Mouse (Mus musculus) kidney, adult 2 months (tissue): ENCODE measurements around the gene Ak1. TPM values are rescaled to one million over a fixed set of nuclear protein-coding genes. Genes with fewer than 3 reads are reported as not detected.

Source experiments
- DNase-seq: peaks from one replicate; pipeline ENCODE4 v3.0.0; 2021
- H3K27ac ChIP-seq: fragments of 200-500 bp; 2 replicates; pipeline ENCODE4 v1.5.1; 2012; ENCODE audit warnings: low read depth, low read length, control low read depth, inconsistent platforms; ENCODE audit not compliant: insufficient read depth
- H3K27me3 ChIP-seq: fragments of 200-500 bp; replicated peaks from 2 replicates; pipeline ENCODE4 v1.6.1; 2012; ENCODE audit warnings: mild to moderate bottlenecking, moderate library complexity, low read length, inconsistent platforms; ENCODE audit not compliant: control insufficient read depth, insufficient read depth
- H3K36me3 ChIP-seq: fragments of 200-500 bp; 2 replicates; pipeline ENCODE4 v1.6.1; 2012; ENCODE audit warnings: mild to moderate bottlenecking, moderate library complexity, low read length, inconsistent platforms; ENCODE audit not compliant: control insufficient read depth, insufficient read depth
- H3K4me1 ChIP-seq: fragments of 200-500 bp; 2 replicates; pipeline ENCODE4 v1.6.1; 2011; ENCODE audit warnings: low read length; ENCODE audit not compliant: control insufficient read depth, insufficient read depth
- H3K4me3 ChIP-seq: fragments of 200-500 bp; 2 replicates; pipeline ENCODE4 v1.5.1; 2011; ENCODE audit warnings: mild to moderate bottlenecking, low read depth, low read length, control low read depth; ENCODE audit not compliant: insufficient read depth
- CTCF ChIP-seq: fragments of 200-500 bp; conservative IDR thresholded peaks from 2 replicates; pipeline ENCODE4 v1.5.1; 2011; ENCODE audit warnings: low read depth, mild to moderate bottlenecking, control low read depth, low read length, moderate library complexity, mixed read lengths; ENCODE audit not compliant: insufficient read depth, insufficient read length
- POLR2A ChIP-seq: fragments of 200-500 bp; IDR thresholded peaks from one replicate; pipeline ENCODE4 v1.6.1; 2011; ENCODE audit warnings: low read depth, low read length, control low read depth
- WGBS: fragments of 180-500 bp; shearing (Covaris S2); methylation state at CpG from one replicate; pipeline ENCODE4 v1.1.7; 2018; 5-methylcytosine and 5-hydroxymethylcytosine counted together
- polyA plus RNA-seq: library from polyadenylated mRNA; depleted of rRNA; stranded (reverse); fragments of >200 nt; gene quantifications from 2 replicates; pipeline ENCODE4 v1.2.3, GENCODE M21; 2012; rRNA removed

Ak1 gene
- polyA plus RNA-seq, 1 experiment, result 47.4 TPM

DNA sequence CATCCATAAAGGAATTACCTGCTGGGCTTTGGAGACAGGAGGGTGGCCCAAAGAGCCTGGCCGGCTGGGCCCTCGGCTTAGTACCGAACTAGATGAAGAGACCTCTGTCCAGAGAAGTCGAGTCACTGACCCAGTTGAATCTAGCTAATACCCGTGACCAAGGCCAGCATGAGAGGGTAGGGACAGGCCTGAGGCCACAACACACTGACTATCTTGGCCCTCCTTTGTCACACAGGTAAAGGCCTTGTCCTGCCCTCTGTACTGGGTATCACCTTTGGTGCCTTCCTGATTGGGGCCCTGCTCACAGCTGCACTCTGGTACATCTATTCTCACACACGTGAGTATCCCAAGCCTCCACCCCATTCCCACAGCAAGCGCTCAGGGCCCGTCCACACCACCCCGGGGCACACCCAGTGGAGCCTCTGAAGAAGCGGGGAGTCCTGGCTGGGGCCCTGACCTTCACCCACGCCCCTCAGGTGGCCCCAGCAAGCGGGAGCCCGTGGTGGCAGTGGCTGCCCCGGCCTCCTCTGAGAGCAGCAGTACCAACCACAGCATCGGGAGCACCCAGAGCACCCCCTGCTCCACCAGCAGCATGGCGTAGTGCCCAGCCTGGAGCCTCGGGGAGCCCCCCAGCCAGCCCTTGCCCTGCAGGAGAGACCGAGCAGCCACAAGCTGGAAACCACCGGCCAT lies 59.5 kb downstream of the Ak1 start:
- 0 out of 2 replicates have a peak, but pooled peaks cover 2% of the 10 kb centered on the region for H3K36me3 ChIP-seq
- WGBS, result 77% methylated on average over 19 of the region's 19 CpGs
- no peak for DNase-seq
- H3K4me1 ChIP-seq, result no peaks in the 10 kb centered on the region
- H3K4me3 ChIP-seq, result no peak overlapping the region
- no peak for TF ChIP-seq POLR2A
- no peak for TF ChIP-seq CTCF
- no peaks in the 10 kb centered on the region for H3K27me3 ChIP-seq
- H3K27ac ChIP-seq, result no peak overlapping the region

DNA sequence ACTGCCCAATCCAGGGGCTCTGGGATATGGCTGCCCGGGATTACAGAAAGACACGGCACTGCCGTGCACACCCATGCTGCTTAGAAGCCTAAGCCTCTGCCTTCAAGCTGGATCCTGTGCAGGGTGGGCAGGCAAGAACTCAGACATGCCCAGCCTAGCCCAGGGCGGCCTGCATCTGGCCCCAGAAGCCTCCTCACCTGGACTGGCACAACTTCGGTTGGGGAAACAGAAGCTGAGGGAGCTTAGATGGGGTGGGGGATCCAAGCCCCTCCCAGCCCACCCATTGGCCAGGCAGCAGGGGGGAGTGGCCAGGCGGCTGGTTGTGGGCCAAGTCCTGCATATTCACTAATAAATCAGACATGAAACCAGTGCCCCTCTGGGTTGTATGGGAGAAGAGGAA lies 60.2 kb downstream of the Ak1 start:
- no peaks in the 10 kb centered on the region for H3K27me3 ChIP-seq

DNA sequence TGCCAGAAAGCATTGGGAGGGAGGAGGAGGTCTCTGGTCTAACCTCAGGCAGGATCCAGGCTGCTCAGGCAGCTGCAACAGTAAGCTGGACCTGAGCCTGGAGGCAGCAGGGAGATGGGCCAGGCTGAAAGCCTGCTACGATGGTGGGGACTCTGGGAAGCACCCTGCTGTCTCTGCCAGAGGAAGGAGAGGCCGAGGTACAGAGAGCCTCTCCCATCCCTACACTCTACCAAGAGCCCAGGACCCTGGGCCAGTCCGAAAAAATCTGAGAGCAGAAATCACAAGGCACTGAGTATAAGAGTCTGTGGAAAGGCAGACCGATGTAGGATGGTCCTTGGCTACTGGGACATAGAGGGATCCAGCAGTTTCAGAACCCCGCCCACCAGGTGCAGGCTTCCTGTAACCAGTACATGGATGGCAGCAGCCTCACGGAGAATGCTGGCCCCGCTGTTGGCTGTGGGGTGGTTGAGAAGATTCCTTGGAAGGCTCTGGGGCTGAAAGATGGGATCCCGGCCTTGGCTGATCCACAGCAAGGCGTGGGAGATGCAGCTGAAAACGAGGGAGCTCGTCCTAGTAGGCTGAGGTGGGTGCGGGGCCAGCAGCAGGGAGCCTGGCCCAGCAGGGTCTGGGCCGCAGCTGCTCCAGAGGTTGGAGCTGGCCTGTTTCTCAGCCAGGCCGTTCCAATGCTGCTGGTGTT lies 61.3 kb downstream of the Ak1 start:
- TF ChIP-seq CTCF, result no peak
- no peak for TF ChIP-seq POLR2A
- DNase-seq, result no peak
- H3K27ac ChIP-seq, result no peak overlapping the region
- H3K4me3 ChIP-seq, result no peak overlapping the region
- H3K4me1 ChIP-seq, result no peaks in the 10 kb centered on the region
- H3K27me3 ChIP-seq, result no peaks in the 10 kb centered on the region
- WGBS, result 70% methylated on average over 14 of the region's 14 CpGs
- peaks cover 4% of the 10 kb centered on the region; the same call in 1 of the 2 replicates for H3K36me3 ChIP-seq

More for the DNA sequence above, 60.2 kb downstream of the Ak1 start:
- Histone ChIP-seq H3K4me3 (no peak overlapping the region), H3K36me3 (0 out of 2 replicates have a peak, but pooled peaks cover 2% of the 10 kb centered on the region), H3K27ac (no peak overlapping the region), H3K4me1 (no peaks in the 10 kb centered on the region)
- no peak for DNase-seq
- TF ChIP-seq POLR2A, result no peak
- TF ChIP-seq CTCF, result no peak
- 65% methylated on average over 6 of the region's 6 CpGs for WGBS

DNA sequence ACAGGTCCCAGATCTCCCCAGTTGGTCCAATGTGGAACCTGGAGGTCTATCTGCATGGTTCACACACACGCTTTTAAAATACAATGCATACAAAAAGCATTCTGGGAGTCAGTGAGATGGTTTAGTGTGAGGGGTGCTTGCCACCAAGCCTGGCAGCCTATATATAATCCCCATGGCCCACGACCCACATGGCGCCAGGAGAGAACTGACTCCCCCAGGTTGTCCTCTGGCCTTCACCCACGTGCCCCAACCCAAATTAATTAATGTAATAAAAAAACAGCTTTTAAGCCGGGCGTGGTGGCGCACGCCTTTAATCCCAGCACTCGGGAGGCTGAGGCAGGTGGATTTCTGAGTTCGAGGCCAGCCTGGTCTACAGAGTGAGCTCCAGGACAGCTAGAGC lies 62.1 kb downstream of the Ak1 start:
- WGBS, result 81% methylated on average over 10 of the region's 10 CpGs
- Histone ChIP-seq H3K4me1 (no peaks in the 10 kb centered on the region), H3K27ac (no peak overlapping the region), H3K4me3 (no peak overlapping the region), H3K36me3 (peaks cover 4% of the 10 kb centered on the region; the same call in 1 of the 2 replicates), H3K27me3 (no peaks in the 10 kb centered on the region)
- no peak for TF ChIP-seq CTCF
- TF ChIP-seq POLR2A, result no peak
- no peak for DNase-seq

Other genes with a start within 250 kb of the Ak1 start
- 182 and 215 TPM in 2 replicates for gene 1110008P14Rik, start 239.8 kb upstream of the Ak1 start, polyA plus RNA-seq
- gene Lcn2, start 233.5 kb upstream of the Ak1 start, polyA plus RNA-seq, result 8.0 and 9.4 TPM in 2 replicates
- 69.7 and 80.6 TPM in 2 replicates for gene Ptges2, start 225.9 kb upstream of the Ak1 start, polyA plus RNA-seq
- 4.8 and 5.2 TPM in 2 replicates for gene Naif1, start 171.3 kb upstream of the Ak1 start, polyA plus RNA-seq
- 25.3 and 30.6 TPM in 2 replicates for gene Slc25a25, start 170.3 kb upstream of the Ak1 start, polyA plus RNA-seq
- gene Fam102a, start 86.4 kb upstream of the Ak1 start, polyA plus RNA-seq, result 39.0 and 40.2 TPM in 2 replicates
- 120 and 138 TPM in 2 replicates for gene Dpm2, start 50.9 kb upstream of the Ak1 start, polyA plus RNA-seq
- gene Pip5kl1, start 47.0 kb upstream of the Ak1 start, polyA plus RNA-seq, result 0.14 TPM in 1 of 2 replicates, not detected in the other
- not detected in 2 replicates for gene 9430097D07Rik, start 46.1 kb upstream of the Ak1 start, polyA plus RNA-seq
- gene St6galnac4, start 34.7 kb upstream of the Ak1 start, polyA plus RNA-seq, result 7.0 and 7.2 TPM in 2 replicates
- gene St6galnac6, start 22.0 kb upstream of the Ak1 start, polyA plus RNA-seq, result 21.1 and 23.6 TPM in 2 replicates
- gene Eng, start 24.8 kb downstream of the Ak1 start, polyA plus RNA-seq, result 228 and 289 TPM in 2 replicates
- 147 and 174 TPM in 2 replicates for gene Fpgs, start 82.4 kb downstream of the Ak1 start, polyA plus RNA-seq
- gene Cdk9, start 91.3 kb downstream of the Ak1 start, polyA plus RNA-seq, result 88.3 and 89.2 TPM in 2 replicates
- 28.4 and 30.4 TPM in 2 replicates for gene Sh2d3c, start 99.3 kb downstream of the Ak1 start, polyA plus RNA-seq
- not detected in 2 replicates for gene 6330409D20Rik, start 119.3 kb downstream of the Ak1 start, polyA plus RNA-seq
- gene Tor2a, start 135.5 kb downstream of the Ak1 start, polyA plus RNA-seq, result 72.5 and 93.3 TPM in 2 replicates
- gene Ttc16, start 153.9 kb downstream of the Ak1 start, polyA plus RNA-seq, result 1.1 TPM in 2 replicates
- 8.0 and 11.8 TPM in 2 replicates for gene Ptrh1, start 154.0 kb downstream of the Ak1 start, polyA plus RNA-seq
- 0.12 TPM in 1 of 2 replicates, not detected in the other for gene Cfap157, start 162.7 kb downstream of the Ak1 start, polyA plus RNA-seq
- 10.2 and 13.2 TPM in 2 replicates for gene Stxbp1, start 225.5 kb downstream of the Ak1 start, polyA plus RNA-seq